Mouse (Mus musculus): Measurements from ENCODE around the gene Cdc26. TPM values are rescaled to one million over a fixed set of nuclear protein-coding genes. Genes with fewer than 3 reads are reported as not detected.

The Cdc26 gene
- total and polyA plus RNA-seq, 3 experiments, result 80.4 to 81.4 TPM; not detected in 1

- no peaks in the 10 kb centered on the region for H3K9me3 ChIP-seq (replicated peaks; ENCODE audit: insufficient read depth, low read length)
- no peak overlapping the region for H3K9ac ChIP-seq (ENCODE audit: control insufficient read depth, low read depth, low read length, poor library complexity, severe bottlenecking)
- H3K27ac ChIP-seq (ENCODE audit: control insufficient read depth, low read depth, low read length), result no peak overlapping the region
- peaks cover 0 to 35% of the 10 kb centered on the region in 2 experiments; a peak in 3 of 4 replicates for H3K36me3 ChIP-seq (ENCODE audit: control insufficient read depth in 1 of 2, insufficient read depth in 2 of 2, low read length in 2 of 2)
- TF ChIP-seq MAX (IDR thresholded peaks at IDR 0.05; ENCODE audit: low read length), result no peak
- TF ChIP-seq TAL1 (IDR thresholded peaks at IDR 0.05; ENCODE audit: low read length), result no peak
- TF ChIP-seq NELFE (IDR thresholded peaks at IDR 0.05; ENCODE audit: low read depth, low read length), result no peak
- no peak for TF ChIP-seq SIN3A (IDR thresholded peaks at IDR 0.05; ENCODE audit: low read length)
- H3K27me3 ChIP-seq (ENCODE audit: control insufficient read depth in 1 of 2, insufficient read depth in 2 of 2, low read length in 2 of 2), result no peaks in the 10 kb centered on the region
- H3K4me1 ChIP-seq (ENCODE audit: control insufficient read depth in 1 of 2, insufficient read depth in 2 of 2, low read length in 2 of 2), result peaks cover 19 to 20% of the 10 kb centered on the region in 2 experiments
- H3K4me3 ChIP-seq (ENCODE audit: control insufficient read depth in 1 of 2, insufficient read depth in 1 of 2, low read depth in 2 of 2, low read length in 2 of 2), result no peak overlapping the region
- no peak for DNase-seq (ENCODE audit: low read depth, low spot score)
- peaks cover 11% of the 10 kb centered on the region for H3K79me2 ChIP-seq (ENCODE audit: control insufficient read depth, insufficient read depth, low read length, poor library complexity)
Measured at GRCm38 (mm10) chr4:62372818-62373520, 35.5 kb downstream of the Cdc26 start.

GRCm38 (mm10) chr4:62372410-62372809 is 36.0 kb downstream of the Cdc26 start:
- no peak for DNase-seq (ENCODE audit: low read depth, low spot score)
- no peaks in the 10 kb centered on the region for H3K9me3 ChIP-seq (replicated peaks; ENCODE audit: insufficient read depth, low read length)
- no peaks in the 10 kb centered on the region for H3K27me3 ChIP-seq (ENCODE audit: control insufficient read depth in 1 of 2, insufficient read depth in 2 of 2, low read length in 2 of 2)
- H3K79me2 ChIP-seq (ENCODE audit: control insufficient read depth, insufficient read depth, low read length, poor library complexity), result peaks cover 14% of the 10 kb centered on the region
- H3K4me1 ChIP-seq (ENCODE audit: control insufficient read depth in 1 of 2, insufficient read depth in 2 of 2, low read length in 2 of 2), result peaks cover 20 to 23% of the 10 kb centered on the region in 2 experiments
- H3K27ac ChIP-seq (ENCODE audit: control insufficient read depth, low read depth, low read length), result no peak overlapping the region
- H3K9ac ChIP-seq (ENCODE audit: control insufficient read depth, low read depth, low read length, poor library complexity, severe bottlenecking), result no peak overlapping the region
- TF ChIP-seq ETS1 (IDR thresholded peaks at IDR 0.05; ENCODE audit: low read depth, low read length) (no peak), RAD21 (IDR thresholded peaks at IDR 0.05; ENCODE audit: low read depth, low read length) (no peak), CTCF (IDR thresholded peaks at IDR 0.05 in 2 of 3, conservative IDR thresholded peaks at IDR 0.05 in 1 of 3; ENCODE audit: control insufficient read depth in 1 of 3, insufficient read depth in 1 of 3, low read depth in 2 of 3, low read length in 3 of 3, poor library complexity in 1 of 3, severe bottlenecking in 1 of 3) (no peak), MXI1 (IDR thresholded peaks at IDR 0.05; ENCODE audit: low read depth, low read length) (no peak), MEF2A (IDR thresholded peaks at IDR 0.05; ENCODE audit: extremely low read depth, insufficient replicate concordance, low read depth, low read length, poor library complexity, severe bottlenecking) (no peak), NELFE (IDR thresholded peaks at IDR 0.05; ENCODE audit: low read depth, low read length) (no peak), MAZ (IDR thresholded peaks at IDR 0.05; ENCODE audit: low read depth, low read length) (no peak), CHD2 (IDR thresholded peaks at IDR 0.05; ENCODE audit: low read length) (no peak), KAT2A (conservative IDR thresholded peaks at IDR 0.05; ENCODE audit: low read depth, low read length) (no peak), GATA1 (IDR thresholded peaks at IDR 0.05; ENCODE audit: low read depth, low read length) (no peak), BHLHE40 (IDR thresholded peaks at IDR 0.05; ENCODE audit: borderline replicate concordance, low read depth, low read length) (no peak)
- no peak overlapping the region for H3K4me3 ChIP-seq (ENCODE audit: control insufficient read depth in 1 of 2, insufficient read depth in 1 of 2, low read depth in 2 of 2, low read length in 2 of 2)
- H3K36me3 ChIP-seq (ENCODE audit: control insufficient read depth in 1 of 2, insufficient read depth in 2 of 2, low read length in 2 of 2), result peaks cover 0 to 35% of the 10 kb centered on the region in 2 experiments; a peak in 3 of 4 replicates
